Mouse (Mus musculus): Measurements from ENCODE around the gene Spem2. TPM values are rescaled to one million over a fixed set of nuclear protein-coding genes. Genes with fewer than 3 reads are reported as not detected.

The Spem2 gene
- total RNA-seq, 2 experiments from 2014 or later = not detected

DNA sequence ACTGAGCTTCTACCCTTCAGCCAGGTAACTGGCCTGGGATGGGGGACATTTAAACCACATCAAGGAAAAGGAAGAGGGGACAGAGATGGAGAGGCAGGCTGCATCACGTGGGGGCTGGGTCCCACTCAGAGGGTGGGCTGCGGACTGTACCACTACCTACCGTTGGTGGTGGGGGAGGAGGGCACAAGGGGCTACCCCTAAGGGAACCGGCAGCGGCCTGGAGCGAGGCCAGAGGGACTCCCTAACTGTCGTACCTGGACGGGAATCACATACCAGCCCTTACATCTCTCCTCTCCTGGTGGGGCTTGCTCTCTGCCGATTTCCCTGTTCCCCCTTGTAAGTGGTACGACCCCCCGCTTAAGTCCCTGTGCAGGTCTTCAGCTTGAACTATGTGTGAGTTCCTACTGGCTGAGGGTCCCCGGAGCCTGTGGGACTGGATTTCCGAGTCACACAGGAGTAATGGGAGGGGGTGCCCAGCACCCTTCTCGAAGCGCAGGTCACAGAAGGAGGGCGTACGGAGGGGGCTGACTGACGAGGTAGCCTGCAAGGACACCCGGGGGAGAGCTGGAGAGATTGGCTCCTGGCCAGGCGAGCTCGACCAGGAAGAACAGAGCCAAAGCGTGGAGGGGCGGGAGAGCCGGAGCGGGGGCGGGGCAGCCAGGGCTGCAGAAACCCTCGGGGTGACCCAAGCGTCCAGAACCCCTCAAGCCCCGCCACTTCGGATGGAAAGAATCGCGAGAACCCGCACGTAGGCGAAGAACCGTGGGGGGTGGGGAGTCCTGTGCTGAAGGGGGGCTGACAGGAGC is 17.7 kb downstream of the Spem2 start:
- DNase-seq (ENCODE audit: low spot score in 2 of 2) = peak; percentile 77 to 80

DNA sequence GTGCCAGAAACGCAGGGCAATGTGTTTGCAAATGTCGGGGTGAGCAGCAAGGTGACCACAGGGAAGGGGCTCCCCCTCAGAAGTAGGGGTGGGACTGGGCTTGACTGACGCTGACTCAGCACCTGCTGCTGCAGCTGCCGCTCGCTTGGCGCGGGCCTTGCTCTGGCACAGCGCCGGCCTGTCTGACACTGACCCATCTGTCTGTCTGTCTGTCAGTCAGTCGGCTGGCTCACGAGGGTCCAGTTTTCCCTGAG is 18.2 kb downstream of the Spem2 start:
- DNase-seq (ENCODE audit: low spot score in 2 of 2) = no peak

DNA sequence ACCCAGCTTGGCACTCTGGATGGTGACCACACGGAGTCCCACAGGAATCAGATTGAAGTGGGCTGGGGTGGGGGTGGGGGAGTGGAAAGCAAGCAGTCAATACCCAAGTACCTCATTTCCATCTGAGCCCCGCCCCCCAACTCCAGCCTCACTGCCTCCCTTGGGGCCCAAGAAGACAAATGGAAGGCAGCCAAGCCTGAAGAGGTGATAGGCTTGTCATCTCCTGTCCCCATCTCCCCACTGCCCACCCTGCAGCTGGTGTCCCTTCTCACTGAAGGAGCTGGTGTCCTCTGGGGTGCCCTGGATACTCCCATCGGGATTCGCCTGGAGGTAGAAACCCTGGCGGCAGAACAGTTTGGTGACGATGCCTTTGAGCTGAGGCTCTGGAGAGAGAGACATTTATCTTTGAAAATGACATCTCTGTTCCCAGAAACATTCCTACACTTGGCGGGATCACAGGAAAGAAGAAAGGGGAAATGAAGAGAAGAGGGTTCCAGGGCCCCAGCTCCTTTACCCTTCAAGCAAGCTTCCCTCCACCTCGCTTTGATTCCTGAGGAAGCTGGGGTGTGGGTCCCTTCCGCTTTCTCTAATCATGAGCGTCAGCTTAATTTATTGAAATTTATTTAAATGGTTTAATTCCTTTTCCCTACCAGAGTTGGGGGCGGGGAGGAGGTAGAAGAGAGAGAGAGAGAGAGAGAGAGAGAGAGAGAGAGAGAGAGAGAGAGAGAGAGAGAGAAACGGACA is 18.7 kb downstream of the Spem2 start:
- no peak for DNase-seq (ENCODE audit: low spot score in 2 of 2)

DNA sequence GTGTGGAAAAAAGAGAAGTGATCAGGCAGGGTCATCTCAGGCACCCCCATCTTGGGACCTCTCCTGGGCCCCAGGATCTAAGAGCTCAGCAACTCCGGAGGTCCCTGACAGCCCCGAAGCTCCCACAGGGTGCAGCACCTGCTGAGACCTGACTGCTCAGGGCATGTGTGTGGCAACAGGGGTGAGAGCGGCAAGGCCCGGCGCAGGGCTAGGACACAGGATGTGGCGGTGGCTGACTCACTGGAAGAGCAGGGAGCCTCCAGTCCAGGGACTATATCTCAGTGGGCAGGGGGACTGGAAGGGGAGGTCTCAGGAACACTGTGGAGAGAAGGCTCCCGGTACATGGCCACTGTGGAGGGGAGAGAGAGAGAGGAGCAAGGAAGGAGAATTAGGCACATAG is 20.3 kb downstream of the Spem2 start:
- no peak for DNase-seq (ENCODE audit: low spot score in 2 of 2)

DNA sequence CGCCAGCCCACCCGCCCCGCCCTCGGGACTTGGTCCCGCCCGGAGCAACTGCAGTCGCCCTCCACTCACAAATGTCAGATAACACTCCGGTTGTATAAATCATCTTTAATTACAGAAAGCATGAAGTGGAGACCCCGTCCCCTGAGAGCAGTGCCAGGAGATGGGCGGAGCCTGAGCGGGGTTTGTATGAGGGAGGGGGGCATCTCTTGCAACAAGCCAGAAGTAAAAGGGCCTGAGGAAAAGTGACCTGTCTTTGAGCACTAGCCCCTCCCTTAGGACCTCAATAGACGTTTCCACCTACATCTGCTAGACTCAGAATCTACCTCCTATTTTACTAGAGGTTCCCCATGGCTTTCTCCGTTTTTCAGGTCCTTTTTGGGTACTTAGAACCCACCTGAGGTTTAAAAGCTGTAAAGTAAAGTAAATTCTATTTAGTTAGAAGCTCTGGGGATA is 22.3 kb downstream of the Spem2 start:
- no peak for DNase-seq (ENCODE audit: low spot score in 2 of 2)

GRCm38 (mm10) chr11:69795168-69795982 is 22.9 kb downstream of the Spem2 start, which contains the start of gene Chrnb1:
TSS of gene Chrnb1 (minus strand) at chr11:69795943.
- DNase-seq (ENCODE audit: low spot score in 2 of 2) = peak; percentile 78 to 95

DNA sequence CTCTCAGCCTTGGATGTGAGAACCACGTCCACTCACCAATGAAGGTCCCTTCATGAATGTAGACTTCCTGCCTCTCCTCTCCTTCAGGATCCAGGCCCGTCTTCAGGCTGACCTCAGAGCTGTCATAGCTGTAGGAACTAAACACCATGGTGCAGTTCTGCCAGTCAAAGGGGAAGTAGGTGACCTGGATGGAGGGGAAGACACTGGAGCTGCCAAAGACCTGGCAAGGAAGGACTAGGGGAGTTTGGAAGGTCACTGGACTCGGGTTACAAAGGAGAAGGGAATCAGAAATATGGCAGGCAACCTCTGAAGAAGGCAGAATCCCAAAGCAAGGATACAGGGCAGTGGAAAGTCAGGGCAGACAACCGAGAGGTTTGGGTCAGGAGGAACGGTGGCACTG is 24.8 kb downstream of the Spem2 start:
- no peak for DNase-seq (ENCODE audit: low spot score in 2 of 2)

GRCm38 (mm10) chr11:69791420-69791819 is 26.8 kb downstream of the Spem2 start:
- no peak for DNase-seq (ENCODE audit: low spot score in 2 of 2)

DNA sequence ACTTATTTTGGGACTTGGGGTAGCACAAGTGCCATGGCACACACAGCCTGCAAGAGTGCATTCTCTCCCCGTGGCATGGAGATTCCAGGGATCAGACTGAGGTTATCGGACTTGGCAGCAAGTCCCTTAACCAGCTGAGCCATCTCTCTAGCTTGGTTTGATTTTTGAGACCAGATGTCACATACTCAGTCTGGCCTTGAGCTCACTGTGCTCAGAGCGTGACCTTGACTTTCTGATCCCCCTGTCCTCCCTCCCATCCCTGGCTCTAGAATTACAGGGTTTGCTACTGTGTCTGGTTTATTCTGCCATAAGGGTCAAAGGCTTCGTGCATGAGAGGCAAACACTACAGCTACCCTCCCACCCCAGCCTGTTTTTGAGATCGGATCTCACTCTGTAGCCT is 28.8 kb downstream of the Spem2 start:
- DNase-seq (ENCODE audit: low spot score in 2 of 2) = no peak

DNA sequence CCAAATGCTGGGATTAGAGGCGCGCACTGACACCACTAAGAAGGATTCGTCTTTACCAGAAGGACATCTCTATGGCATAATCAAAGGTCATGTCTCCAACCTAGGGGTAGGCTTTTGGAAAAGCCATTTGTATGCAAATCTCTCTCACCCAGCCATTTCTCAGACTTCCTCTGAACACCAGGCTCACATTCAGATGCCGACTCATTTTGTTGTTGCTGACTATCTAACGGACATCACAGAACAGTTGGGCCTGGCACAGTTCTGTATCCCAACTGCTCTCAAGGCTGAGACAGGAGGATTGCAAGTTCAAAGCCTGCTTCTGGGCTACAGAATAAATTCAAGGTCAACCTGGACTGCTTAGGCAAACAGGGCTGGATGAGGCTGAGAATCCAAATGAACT is 31.0 kb downstream of the Spem2 start:
- no peak for DNase-seq (ENCODE audit: low spot score in 2 of 2)

GRCm38 (mm10) chr11:69784793-69785272 is 33.4 kb downstream of the Spem2 start:
- no peak for DNase-seq (ENCODE audit: low spot score in 2 of 2)

- DNase-seq (ENCODE audit: low spot score in 2 of 2) = no peak
These were observed 36.4 kb downstream of the Spem2 start for GRCm38 (mm10) chr11:69781828-69782227.

- DNase-seq (ENCODE audit: low spot score in 2 of 2) = no peak
These were observed 39.3 kb downstream of the Spem2 start for GRCm38 (mm10) chr11:69778985-69779384.

GRCm38 (mm10) chr11:69778258-69778982 is 39.8 kb downstream of the Spem2 start:
- no peak for DNase-seq (ENCODE audit: low spot score in 2 of 2)

DNA sequence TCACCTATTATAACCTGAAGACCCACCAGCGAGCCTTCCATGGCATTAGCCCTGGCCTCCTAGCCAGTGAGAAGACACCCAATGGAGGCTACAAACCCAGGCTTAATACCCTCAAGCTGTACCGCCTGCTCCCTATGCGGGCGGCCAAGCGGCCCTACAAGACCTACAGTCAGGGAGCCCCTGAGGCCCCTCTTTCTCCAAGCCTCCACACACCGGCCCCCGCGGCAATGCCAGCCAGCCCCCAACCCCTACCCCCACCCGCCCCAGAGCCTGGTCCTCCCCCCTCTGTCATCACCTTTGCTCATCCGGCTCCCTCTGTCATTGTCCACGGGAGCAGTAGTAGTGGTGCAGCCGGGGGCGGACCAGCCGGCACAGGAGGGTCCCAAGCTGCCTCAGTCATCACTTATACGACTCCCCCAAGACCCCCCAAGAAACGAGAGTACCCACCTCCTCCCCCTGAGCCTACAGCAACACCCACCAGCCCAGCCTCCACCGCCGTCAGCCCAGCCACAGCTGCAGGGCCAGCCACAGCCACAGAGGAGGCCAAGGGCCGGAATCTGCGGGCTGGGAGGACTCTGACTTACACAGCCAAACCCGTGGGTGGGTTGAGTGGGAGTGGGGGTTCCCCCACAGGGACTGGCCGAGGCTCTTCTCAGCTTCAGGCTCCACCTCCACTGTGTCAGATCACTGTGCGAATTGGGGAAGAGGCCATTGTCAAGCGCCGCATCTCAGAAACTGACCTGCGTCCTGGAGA is 40.6 kb downstream of the Spem2 start:
- DNase-seq (ENCODE audit: low spot score in 2 of 2) = no peak

- no peak for DNase-seq (ENCODE audit: low spot score in 2 of 2)
These were observed 41.8 kb downstream of the Spem2 start for GRCm38 (mm10) chr11:69776488-69776887.

DNA sequence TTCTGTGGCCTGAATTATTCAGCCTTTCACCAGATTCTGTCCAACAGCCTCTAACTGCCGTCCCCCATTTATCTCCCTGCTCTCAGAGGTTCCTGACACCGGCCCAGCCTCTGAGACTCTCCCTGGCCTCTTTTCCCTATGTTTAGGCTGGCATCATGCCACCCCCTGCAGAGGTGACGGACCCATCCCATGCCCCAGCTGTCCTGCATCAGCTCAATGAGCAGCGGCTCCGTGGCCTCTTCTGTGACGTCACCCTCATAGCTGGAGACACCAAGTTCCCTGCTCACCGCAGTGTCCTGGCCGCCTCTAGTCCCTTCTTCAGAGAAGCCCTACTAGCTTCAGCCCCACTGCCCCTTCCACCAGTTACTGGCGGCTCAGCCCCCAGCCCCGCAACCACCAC is 42.5 kb downstream of the Spem2 start:
- DNase-seq (ENCODE audit: low spot score in 2 of 2) = no peak

DNA sequence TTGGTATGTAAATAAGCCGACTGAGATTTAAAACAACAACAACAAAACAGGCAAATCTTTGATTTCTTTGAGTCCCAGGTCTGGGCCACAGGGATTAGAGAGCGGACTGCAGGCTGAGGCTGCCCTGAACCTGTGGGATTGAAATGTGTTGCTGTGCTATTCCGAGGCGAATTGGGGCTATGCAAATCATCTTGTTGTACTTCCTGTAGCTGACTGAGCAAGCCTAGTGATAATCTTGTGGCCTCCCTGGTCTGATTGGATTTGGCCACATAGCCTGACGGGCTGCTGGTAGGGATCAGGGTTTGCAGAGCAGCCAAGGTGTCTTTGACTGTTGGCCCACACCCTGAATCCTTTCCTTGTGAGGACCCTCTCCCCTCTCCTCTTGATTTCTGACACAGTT is 43.3 kb downstream of the Spem2 start:
- DNase-seq (ENCODE audit: low spot score in 2 of 2) = no peak

- DNase-seq (ENCODE audit: low spot score in 2 of 2) = no peak
These were observed 50.7 kb downstream of the Spem2 start for GRCm38 (mm10) chr11:69767625-69767909.

DNA sequence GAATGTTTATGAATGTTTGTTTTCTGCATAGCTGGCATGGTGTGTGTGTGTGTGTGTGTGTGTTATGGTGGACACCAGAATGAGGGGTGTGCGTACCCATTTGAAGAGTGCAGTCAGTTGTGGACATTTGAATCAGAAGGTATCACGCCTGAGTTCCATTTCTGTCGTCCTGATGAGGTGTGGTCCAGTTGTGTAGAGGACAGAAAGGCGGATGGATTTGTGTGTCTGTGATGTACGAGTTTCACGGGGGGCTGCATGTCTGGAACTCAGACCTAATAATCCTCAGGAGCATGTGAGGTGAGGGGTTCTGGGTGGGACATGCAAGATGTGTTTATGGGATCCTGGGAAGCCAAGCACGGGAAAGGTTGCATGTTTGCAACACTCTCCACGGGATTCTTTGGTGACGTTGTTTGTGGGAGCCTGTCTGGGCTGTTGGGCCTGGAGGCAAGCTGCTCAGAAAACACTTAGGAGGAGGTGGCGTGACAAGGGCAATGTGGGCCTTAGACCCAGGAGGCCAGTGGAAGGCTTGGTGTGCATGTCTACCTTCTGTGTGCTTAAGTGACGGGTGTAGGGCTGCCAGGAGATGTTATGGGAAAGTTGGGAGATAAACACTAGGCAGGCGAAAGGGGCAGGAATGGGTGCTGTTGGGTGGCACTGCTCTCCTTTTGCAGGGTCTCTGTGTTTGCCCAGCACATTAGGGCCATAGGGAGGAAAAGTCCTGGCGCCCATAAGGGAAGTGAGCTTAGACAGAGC is 51.2 kb downstream of the Spem2 start:
- DNase-seq (ENCODE audit: low spot score in 2 of 2) = no peak
